Mouse (Mus musculus) liver, embryonic 12.5 days (tissue): ENCODE data around the gene Zfp597. TPM values are rescaled to one million over a fixed set of nuclear protein-coding genes. Genes with fewer than 3 reads are reported as not detected.

ENCODE experiments used
- ATAC-seq: fragments of 200-750 bp; cut with Nextera tagmentation; 2 replicates; pipeline ENCODE4 v1.8.0; 2017; ENCODE audit warnings: moderate number of reproducible peaks, mild to moderate bottlenecking, moderate library complexity
- H3K27ac ChIP-seq: fragments of 300-500 bp; sonication (generic); 2 replicates; pipeline ENCODE4 v1.5.1; 2016; ENCODE audit warnings: mild to moderate bottlenecking
- H3K27me3 ChIP-seq: fragments of 300-500 bp; sonication (generic); replicated peaks from 2 replicates; pipeline ENCODE4 v1.6.1; 2016; ENCODE audit warnings: mild to moderate bottlenecking, moderate library complexity
- H3K36me3 ChIP-seq: fragments of 300-500 bp; sonication (generic); 2 replicates; pipeline ENCODE4 v1.6.1; 2016; ENCODE audit warnings: mild to moderate bottlenecking, moderate library complexity
- H3K4me1 ChIP-seq: fragments of 300-500 bp; sonication (generic); 2 replicates; pipeline ENCODE4 v1.6.1; 2016
- H3K4me2 ChIP-seq: fragments of 300-500 bp; sonication (generic); 2 replicates; pipeline ENCODE4 v1.6.1; 2016; ENCODE audit warnings: mild to moderate bottlenecking, moderate library complexity
- H3K4me3 ChIP-seq: fragments of 300-500 bp; sonication (generic); 2 replicates; pipeline ENCODE4 v1.5.1; 2016; ENCODE audit warnings: mild to moderate bottlenecking, moderate library complexity
- H3K9ac ChIP-seq: fragments of 300-500 bp; sonication (generic); 2 replicates; pipeline ENCODE4 v1.6.1; 2016; ENCODE audit warnings: mild to moderate bottlenecking, moderate library complexity
- H3K9me3 ChIP-seq: fragments of 300-500 bp; sonication (generic); replicated peaks from 2 replicates; pipeline ENCODE4 v1.6.1; 2016; ENCODE audit warnings: mild to moderate bottlenecking, moderate library complexity
- WGBS: fragments of 180-500 bp; shearing (Covaris S2); methylation state at CpG from one replicate; pipeline ENCODE4 v1.1.7; 2016; ENCODE audit not compliant: insufficient replicate concordance; 5-methylcytosine and 5-hydroxymethylcytosine counted together
- polyA plus RNA-seq: library from polyadenylated mRNA; unstranded; fragments of >200 nt; fragmentation: Nextera tagmentation; extraction: Ambion mirVana; gene quantifications from 2 replicates; pipeline ENCODE4 v1.2.1, GENCODE M21; 2016

Gene Zfp597
- 3.0 and 3.2 TPM in 2 replicates for polyA plus RNA-seq

DNA sequence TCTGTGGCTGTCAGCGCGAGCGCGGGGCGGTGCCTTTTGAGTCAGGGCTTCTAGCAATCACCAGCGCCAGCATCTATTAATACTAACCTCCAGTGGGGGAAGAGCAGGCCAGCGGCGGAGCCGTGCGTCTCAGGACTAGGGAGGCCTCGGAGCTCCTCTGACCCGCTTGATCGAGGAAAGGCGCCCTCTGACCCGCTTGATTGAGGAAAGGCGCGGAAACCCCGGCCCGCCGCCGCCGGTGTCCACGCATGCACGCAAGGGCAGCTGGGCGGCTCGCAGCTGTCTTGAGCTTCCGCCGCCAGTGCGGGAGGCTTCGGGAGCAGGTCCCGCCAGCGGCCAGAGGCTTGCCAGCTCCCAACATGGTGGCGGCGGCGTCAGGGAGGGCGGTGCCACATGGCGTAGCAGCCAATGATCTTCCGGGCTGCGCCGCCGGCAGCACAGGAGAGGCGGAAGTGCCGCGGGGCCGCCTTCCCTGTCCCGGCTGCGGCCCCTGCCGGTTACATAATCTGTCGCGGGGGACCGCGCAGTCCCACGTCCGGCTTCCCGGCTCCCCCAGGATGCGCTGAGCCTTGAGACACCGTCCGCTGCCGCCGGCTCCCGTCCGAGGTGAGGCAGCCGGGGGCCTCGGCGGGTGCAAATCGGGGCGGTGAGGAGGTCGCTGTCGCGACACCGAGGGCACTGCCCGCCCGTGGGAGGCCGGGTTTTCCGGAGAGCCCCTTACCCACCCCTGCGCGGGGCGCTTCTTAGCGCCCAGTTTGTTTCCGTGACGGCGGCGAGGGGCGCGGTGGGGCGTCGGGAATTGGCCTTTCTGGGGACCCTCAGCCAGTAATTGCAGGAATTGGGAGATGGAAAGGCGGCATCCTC is at the start of gene Zfp597, which contains the start of gene Gm20695:
Gene Zfp597, minus strand, starts transcription at position 361 of the 864 bp plus-strand sequence.
Gene Gm20695, plus strand, starts transcription at position 448 of the 864 bp plus-strand sequence.
- H3K4me1 ChIP-seq, result peaks cover 35% of the 10 kb centered on the region
- H3K27me3 ChIP-seq, result no peaks in the 10 kb centered on the region
- H3K4me2 ChIP-seq, result peak within 1 kb of the TSS; percentile 83
- H3K27ac ChIP-seq, result peak within 1 kb of the TSS; percentile 87
- peak within 1 kb of the TSS; percentile 88 for H3K4me3 ChIP-seq
- WGBS, result under 1% methylated on average over 88 of the region's 88 CpGs
- ATAC-seq, result peak; percentile 98
- no peaks in the 10 kb centered on the region for H3K9me3 ChIP-seq
- H3K36me3 ChIP-seq, result peaks cover 17% of the 10 kb centered on the region
- peak within 1 kb of the TSS; percentile 93 for H3K9ac ChIP-seq

DNA sequence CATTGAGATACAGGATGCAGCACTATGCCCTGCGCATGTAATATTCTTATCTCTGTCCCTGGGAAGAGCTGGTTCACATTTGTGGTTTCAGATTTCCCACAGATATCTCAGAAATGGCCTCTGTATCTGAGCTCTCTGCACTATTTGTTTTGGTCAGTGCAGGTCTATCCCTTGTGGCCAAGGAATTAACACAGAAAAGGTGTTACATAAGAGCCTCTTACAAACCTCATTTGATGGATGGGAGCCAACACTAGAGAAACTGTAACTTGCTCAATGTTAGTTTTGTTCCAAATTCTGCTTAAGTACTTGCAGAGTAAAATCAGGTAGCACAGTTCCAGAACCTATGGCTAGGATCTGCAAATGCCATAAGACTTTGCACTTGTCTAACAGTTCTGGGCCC is 49.7 kb upstream of the Zfp597 start:
- H3K27me3 ChIP-seq, result no peaks in the 10 kb centered on the region
- 43% methylated on average over 1 of the region's 1 CpGs for WGBS
- H3K27ac ChIP-seq, result no peak overlapping the region
- H3K9me3 ChIP-seq, result no peaks in the 10 kb centered on the region
- H3K4me3 ChIP-seq, result no peak overlapping the region
- H3K36me3 ChIP-seq, result peaks cover 83% of the 10 kb centered on the region
- no peaks in the 10 kb centered on the region for H3K4me1 ChIP-seq
- H3K4me2 ChIP-seq, result no peak overlapping the region
- no peak for ATAC-seq
- H3K9ac ChIP-seq, result no peak overlapping the region

DNA sequence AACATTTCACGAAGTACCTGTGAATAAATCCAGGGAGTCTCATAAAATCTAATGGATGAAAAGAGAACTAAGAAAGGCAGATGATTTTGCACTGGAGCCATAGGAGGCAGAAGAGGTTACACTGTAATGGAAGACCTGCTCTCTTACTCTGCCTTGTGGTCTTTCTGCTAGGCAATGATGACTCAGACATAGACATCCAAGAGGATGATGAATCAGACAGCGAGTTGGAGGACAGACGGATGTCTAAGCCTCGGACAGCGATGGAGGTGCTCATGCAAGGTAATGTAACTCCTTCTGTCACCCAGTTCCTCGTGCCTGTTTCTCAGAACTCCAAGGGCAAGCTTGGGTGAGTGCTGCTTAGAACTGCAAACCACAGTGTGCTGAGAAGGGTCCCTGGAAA is 49.2 kb upstream of the Zfp597 start:
- H3K27ac ChIP-seq, result no peak overlapping the region
- H3K27me3 ChIP-seq, result no peaks in the 10 kb centered on the region
- 75% methylated on average over 6 of the region's 6 CpGs for WGBS
- no peak overlapping the region for H3K4me3 ChIP-seq
- H3K9ac ChIP-seq, result no peak overlapping the region
- no peaks in the 10 kb centered on the region for H3K9me3 ChIP-seq
- no peak overlapping the region for H3K4me2 ChIP-seq
- H3K36me3 ChIP-seq, result peaks cover 82% of the 10 kb centered on the region
- no peaks in the 10 kb centered on the region for H3K4me1 ChIP-seq
- ATAC-seq, result no peak

DNA sequence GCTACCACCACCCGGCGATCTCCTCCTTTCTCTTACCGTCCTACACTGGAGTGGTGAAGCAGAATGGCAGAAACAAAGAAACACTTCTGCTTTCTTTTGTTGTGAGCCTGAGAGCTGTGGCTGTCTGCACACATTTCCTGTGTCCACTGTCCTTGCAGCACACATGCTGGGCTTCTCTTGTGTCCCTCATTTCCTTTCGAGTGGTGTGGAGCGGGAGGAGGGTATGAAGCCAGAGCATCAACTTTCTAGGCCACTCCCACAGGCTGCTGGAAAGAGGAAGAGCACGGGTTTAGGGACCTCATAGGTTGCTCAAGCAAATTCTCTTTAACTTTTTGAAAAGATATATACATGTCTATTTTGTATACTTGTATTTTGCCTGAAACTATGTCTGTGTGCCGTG is 44.8 kb upstream of the Zfp597 start:
- Histone ChIP-seq H3K4me1 (no peaks in the 10 kb centered on the region), H3K27ac (no peak overlapping the region), H3K36me3 (peaks cover 73% of the 10 kb centered on the region), H3K9me3 (no peaks in the 10 kb centered on the region), H3K4me3 (no peak overlapping the region), H3K4me2 (no peak overlapping the region), H3K27me3 (no peaks in the 10 kb centered on the region), H3K9ac (no peak overlapping the region)
- WGBS, result 59% methylated on average over 7 of the region's 7 CpGs
- ATAC-seq, result peak; percentile 30; the same call in 1 of the 2 replicates

DNA sequence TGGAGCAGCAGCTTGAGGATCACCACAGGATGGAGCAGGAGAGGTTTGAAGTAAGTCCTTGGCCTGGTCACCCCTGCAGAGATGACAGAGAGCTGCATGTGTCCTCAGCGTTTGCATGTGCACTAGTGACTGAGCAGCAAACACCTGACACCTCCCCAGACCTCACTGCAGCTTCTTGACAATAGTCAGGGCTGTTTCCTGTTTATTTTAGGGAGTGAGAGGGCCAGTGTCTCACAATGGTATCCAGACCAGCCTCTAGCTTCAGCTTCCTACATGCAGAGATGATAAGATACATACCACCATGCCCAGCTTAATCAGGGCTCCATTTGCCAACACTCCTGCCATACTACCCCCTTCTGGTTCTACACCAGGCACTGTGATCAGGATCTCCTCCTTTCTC is 44.2 kb upstream of the Zfp597 start:
- 26% methylated on average over 1 of the region's 1 CpGs for WGBS
- Histone ChIP-seq H3K36me3 (peaks cover 73% of the 10 kb centered on the region), H3K27me3 (no peaks in the 10 kb centered on the region), H3K4me2 (no peak overlapping the region), H3K27ac (no peak overlapping the region), H3K4me1 (no peaks in the 10 kb centered on the region), H3K9ac (no peak overlapping the region), H3K9me3 (no peaks in the 10 kb centered on the region), H3K4me3 (no peak overlapping the region)
- ATAC-seq, result no peak

DNA sequence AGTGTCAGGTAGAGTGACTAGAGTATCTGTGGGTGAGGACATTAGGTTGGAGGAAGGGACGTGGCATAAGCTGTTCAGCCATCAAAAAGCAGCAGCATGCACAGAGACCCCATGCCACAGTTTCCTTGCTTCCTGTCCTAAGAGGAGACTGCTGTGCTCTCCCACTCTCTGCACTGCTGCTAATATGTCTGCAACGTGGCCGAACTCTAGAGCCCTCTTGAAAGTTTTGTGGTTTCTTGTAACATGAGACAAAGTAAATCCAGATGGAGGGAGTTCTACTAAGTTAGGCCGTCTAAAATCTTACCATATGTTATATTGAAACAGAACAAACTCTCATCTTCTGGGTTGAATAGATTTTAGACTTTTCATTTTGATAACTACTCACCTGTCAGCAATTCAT is 39.6 kb upstream of the Zfp597 start:
- Histone ChIP-seq H3K27ac (no peak overlapping the region), H3K36me3 (peaks cover 75% of the 10 kb centered on the region), H3K27me3 (no peaks in the 10 kb centered on the region), H3K4me1 (no peaks in the 10 kb centered on the region), H3K4me2 (no peak overlapping the region), H3K9me3 (no peaks in the 10 kb centered on the region), H3K4me3 (no peak overlapping the region), H3K9ac (no peak overlapping the region)
- 69% methylated on average over 4 of the region's 4 CpGs for WGBS
- no peak for ATAC-seq

DNA sequence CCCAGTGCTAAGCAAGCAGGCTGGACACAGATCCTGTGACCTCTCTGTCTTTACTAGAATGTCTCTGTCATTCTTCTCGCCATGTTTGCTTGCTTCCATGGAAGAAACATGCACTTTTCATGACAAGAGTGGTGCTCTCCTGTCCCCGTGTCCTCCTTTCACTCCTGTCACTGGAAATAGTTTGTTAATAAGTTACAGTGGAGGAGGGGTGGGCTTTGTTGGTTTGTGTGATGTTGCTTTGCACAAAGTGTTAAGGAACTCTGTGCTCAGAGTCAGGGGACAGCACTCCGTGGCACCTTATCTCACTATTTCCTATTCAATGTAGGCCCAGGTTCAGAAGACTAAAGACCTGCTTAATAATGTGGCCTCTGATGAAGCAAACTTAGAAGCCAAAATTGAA is 39.2 kb upstream of the Zfp597 start:
- Histone ChIP-seq H3K36me3 (peaks cover 73% of the 10 kb centered on the region), H3K27me3 (no peaks in the 10 kb centered on the region), H3K9me3 (no peaks in the 10 kb centered on the region), H3K9ac (no peak overlapping the region), H3K27ac (no peak overlapping the region), H3K4me1 (no peaks in the 10 kb centered on the region), H3K4me2 (no peak overlapping the region), H3K4me3 (no peak overlapping the region)
- ATAC-seq, result peak; percentile 18; the same call in 1 of the 2 replicates
- whole genome bisulfite sequencing, result 64% methylated on average over 3 of the region's 3 CpGs

DNA sequence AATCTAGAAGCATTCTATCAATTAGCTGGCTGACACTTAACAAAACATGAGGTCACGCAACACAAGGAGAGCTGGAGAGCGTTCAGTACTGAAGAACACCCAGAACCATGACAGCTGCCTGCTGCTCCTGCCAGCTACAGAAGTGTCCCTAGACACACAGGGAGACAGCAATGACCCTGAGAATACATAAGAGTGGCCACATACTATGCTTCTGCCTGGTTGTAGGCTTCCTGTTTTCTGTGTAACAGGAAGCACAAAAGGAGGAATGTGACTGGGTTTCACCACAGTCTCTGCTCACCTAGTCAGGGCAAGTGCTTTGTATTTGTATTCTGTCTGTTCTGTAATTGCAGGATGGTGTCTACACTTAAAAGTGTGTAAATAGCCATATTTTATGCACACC is 36.4 kb upstream of the Zfp597 start:
- no peaks in the 10 kb centered on the region for H3K27me3 ChIP-seq
- ATAC-seq, result no peak
- no peak overlapping the region for H3K9ac ChIP-seq
- H3K4me1 ChIP-seq, result no peaks in the 10 kb centered on the region
- no peak overlapping the region for H3K27ac ChIP-seq
- H3K9me3 ChIP-seq, result no peaks in the 10 kb centered on the region
- H3K4me3 ChIP-seq, result no peak overlapping the region
- no peak overlapping the region for H3K4me2 ChIP-seq
- peaks cover 74% of the 10 kb centered on the region for H3K36me3 ChIP-seq
- WGBS, result 89% methylated on average over 2 of the region's 2 CpGs

DNA sequence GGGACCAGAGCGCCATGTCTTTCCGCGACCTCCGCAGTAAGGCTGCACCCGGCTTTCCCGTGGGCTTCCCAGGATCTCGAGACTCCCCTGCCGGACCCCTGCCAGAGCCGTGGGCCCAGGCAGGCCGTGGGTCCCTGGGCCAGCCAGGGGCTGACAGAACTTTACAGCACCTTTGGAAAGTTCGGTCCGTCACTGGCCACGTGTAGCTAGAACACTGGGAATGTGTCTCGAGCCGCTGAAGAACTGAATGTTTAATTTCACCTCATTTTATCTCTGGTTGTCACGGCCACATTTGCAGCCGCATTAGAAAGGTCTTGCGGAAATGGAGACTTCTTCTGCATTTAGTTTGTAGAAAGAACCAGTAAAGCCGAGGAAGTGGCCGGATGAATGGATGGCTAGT is 24.8 kb upstream of the Zfp597 start:
- Histone ChIP-seq H3K9me3 (no peaks in the 10 kb centered on the region), H3K27me3 (no peaks in the 10 kb centered on the region), H3K4me2 (peak overlapping the region; percentile 91), H3K36me3 (peaks cover 50% of the 10 kb centered on the region), H3K27ac (peak overlapping the region; percentile 77), H3K4me3 (peak overlapping the region; percentile 76), H3K9ac (peak overlapping the region; percentile 82), H3K4me1 (peaks cover 16% of the 10 kb centered on the region)
- ATAC-seq, result no peak
- WGBS, result 5% methylated on average over 20 of the region's 20 CpGs

DNA sequence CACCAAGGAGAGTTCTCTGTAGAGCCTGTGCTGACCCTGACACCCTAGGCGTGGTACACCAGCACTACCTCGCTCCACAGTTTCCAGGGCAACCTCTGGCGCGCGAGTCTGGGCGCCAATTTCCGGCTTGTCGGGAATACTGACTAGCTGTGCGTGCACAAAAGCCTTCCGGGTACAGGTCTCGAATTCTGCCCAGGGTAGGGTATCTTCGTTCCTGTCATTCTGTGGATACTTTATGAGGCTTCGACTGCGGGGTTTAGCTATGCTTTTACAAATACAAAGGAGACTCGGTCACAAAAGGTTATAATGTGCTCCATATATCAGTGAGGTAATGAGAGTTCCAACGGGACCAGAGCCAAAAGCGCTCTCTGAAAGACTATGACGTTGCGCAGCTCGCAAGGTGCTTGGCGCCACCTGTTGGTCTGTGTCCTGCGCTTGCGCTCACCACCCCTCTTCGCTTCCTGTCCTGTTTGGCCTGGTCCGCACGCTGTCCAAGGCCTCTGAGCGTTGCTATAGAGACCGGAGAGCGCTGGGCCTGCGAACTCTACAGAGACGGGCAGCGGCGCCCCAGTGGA is 24.3 kb upstream of the Zfp597 start, which contains the start of the genes 1700037C18Rik and Cluap1:
Gene 1700037C18Rik, minus strand, starts transcription at position 153 of the 575 bp plus-strand sequence.
Gene Cluap1, plus strand, starts transcription at position 265 of the 575 bp plus-strand sequence.
- peak within 1 kb of the TSS; percentile 82 for H3K9ac ChIP-seq
- no peaks in the 10 kb centered on the region for H3K9me3 ChIP-seq
- H3K4me2 ChIP-seq, result peak within 1 kb of the TSS; percentile 91
- ATAC-seq, result peak; percentile 96
- under 1% methylated on average over 33 of the region's 33 CpGs for WGBS
- H3K4me1 ChIP-seq, result peaks cover 16% of the 10 kb centered on the region
- peak within 1 kb of the TSS; percentile 77 for H3K27ac ChIP-seq
- peak within 1 kb of the TSS; percentile 76 for H3K4me3 ChIP-seq
- no peaks in the 10 kb centered on the region for H3K27me3 ChIP-seq
- peaks cover 50% of the 10 kb centered on the region for H3K36me3 ChIP-seq

DNA sequence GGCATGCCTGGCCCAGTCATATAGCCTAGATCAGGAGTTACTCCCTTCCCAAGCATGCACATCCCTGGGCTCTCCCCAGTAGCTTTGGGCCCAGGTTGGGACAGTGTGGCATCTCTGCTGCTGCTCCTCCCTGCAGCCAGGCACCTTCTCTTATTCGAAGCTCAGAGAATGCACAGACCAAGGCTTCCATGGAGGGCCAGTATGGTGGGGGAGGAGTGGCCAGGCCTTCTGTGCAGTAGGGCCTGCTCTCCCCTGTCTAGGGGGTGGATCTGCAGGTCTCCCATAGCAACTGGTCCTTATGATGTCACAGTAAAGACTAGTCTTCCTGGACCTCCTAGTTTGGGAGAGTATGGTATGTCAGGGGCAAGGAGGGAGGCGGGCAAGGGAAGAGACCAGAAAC is 23.1 kb upstream of the Zfp597 start:
- peaks cover 16% of the 10 kb centered on the region for H3K4me1 ChIP-seq
- H3K9me3 ChIP-seq, result no peaks in the 10 kb centered on the region
- 63% methylated on average over 2 of the region's 2 CpGs for WGBS
- H3K9ac ChIP-seq, result no peak overlapping the region
- no peak for ATAC-seq
- H3K27ac ChIP-seq, result no peak overlapping the region
- H3K36me3 ChIP-seq, result peaks cover 50% of the 10 kb centered on the region
- H3K4me2 ChIP-seq, result peak overlapping the region; percentile 91
- no peaks in the 10 kb centered on the region for H3K27me3 ChIP-seq
- H3K4me3 ChIP-seq, result 0 out of 2 replicates have a peak overlapping the region, but pooled peaks have one; percentile 76

DNA sequence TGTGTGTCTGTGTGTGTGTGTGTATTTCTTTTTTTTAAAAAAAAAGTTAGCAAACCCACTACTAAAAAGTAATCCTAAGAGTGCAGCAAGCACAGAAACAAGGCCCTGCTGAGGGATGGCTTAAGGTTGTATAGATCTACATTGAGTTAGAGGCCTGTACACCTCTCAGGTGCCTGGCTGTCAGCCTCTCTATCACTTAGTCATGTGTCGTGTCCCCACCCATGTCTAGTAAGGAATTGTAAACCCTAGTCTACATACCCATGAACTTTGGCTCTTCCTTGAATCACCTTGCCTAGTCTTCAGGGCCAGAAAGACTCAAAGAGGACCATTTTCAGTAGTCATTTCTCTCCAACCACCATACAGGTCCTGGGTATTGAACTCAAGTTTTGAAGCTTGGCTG is 12.2 kb upstream of the Zfp597 start:
- Histone ChIP-seq H3K4me3 (no peak overlapping the region), H3K9ac (no peak overlapping the region), H3K9me3 (no peaks in the 10 kb centered on the region), H3K4me1 (peaks cover 22% of the 10 kb centered on the region), H3K36me3 (peaks cover 71% of the 10 kb centered on the region), H3K27me3 (no peaks in the 10 kb centered on the region), H3K4me2 (no peak overlapping the region), H3K27ac (no peak overlapping the region)
- no peak for ATAC-seq
- WGBS, result 62% methylated on average over 1 of the region's 1 CpGs
